Mouse (Mus musculus) cerebellum, adult 9-11 months (tissue): Measurements from ENCODE around the gene Slc22a21.

Experiments
- DNase-seq: peaks from one replicate; pipeline ENCODE4 v3.0.0; 2022

The Slc22a21 gene

GRCm38 (mm10) chr11:53899981-53900380, 80.2 kb downstream of the Slc22a21 start:
- DNase-seq: no peak
